In genomic region chr12:99702248-99702647, GRCm38 (mm10) we compare ENCODE assay signal across 30 mouse cellular contexts.
A peak's percentile ranks its signal among the peaks of the same experiment; 100 is the strongest.
DNase-seq lines count a peak whose midpoint lies in the region; TF ChIP-seq lines count a peak whose summit lies in the region.
"Had no signal": no experiment of that assay in that cellular context is flagged by ENCODE, and none has a peak within 500 bp of the region (broad histone marks: within the 10 kb centered on the region; RNA-seq: fewer than 3 reads in every experiment).

No protein-coding gene starts in this region.

- peak; percentile 7 for DNase-seq in cerebellum, adult 11 months
- no peak for DNase-seq in cerebellum, adult 8-10 months
- DNase-seq in gastrocnemius, adult 2 months: peak; percentile 79
- no peak for DNase-seq in gastrocnemius, postnatal 10 days
- peak; percentile 2 for DNase-seq in heart, postnatal 25 days (ENCODE audit: low spot score)
- DNase-seq in heart, postnatal 36 days: no peak
- no peak for DNase-seq in layer of hippocampus, adult 18-20 months (ENCODE audit: low spot score in 2 of 2)
- no peak for DNase-seq in adrenal gland, postnatal 10 days
- DNase-seq: adrenal gland, adult 8-10 months; heart, adult 18-20 months; heart, postnatal 4 days; kidney, adult 8-10 months; kidney, postnatal 4 days; layer of hippocampus, postnatal 36 days; left cerebral cortex, postnatal 4 days; liver, postnatal 0 days; lung, postnatal 36 days; right cerebral cortex, postnatal 4 days; thymus, adult 2 months; thymus, postnatal 36 days had no signal

- no peak for TF ChIP-seq CTCF in gastrocnemius, adult 2 months (IDR thresholded peaks at IDR 0.05)

- H3K27ac ChIP-seq in gastrocnemius, adult 2 months: peak overlapping the region; percentile 84
- H3K27ac ChIP-seq: embryonic facial prominence, embryonic 10.5 days; embryonic facial prominence, embryonic 15.5 days; forebrain, embryonic 12.5 days; hindbrain, embryonic 13.5 days; kidney, postnatal 0 days; liver, embryonic 12.5 days; midbrain, embryonic 12.5 days; neural tube, embryonic 12.5 days had no signal

- no peak overlapping the region for H3K4me3 ChIP-seq in gastrocnemius, adult 2 months
- H3K4me3 ChIP-seq: embryonic facial prominence, embryonic 10.5 days; embryonic facial prominence, embryonic 15.5 days; forebrain, embryonic 12.5 days; heart, embryonic 12.5 days; hindbrain, embryonic 13.5 days; liver, embryonic 12.5 days; midbrain, embryonic 12.5 days; myocyte; neural tube, embryonic 12.5 days had no signal

- intact Hi-C loops in gastrocnemius, adult 2 months (cut with DNase I): no loop called here
- intact Hi-C loops in heart, postnatal 25 days (cut with DNase I): no loop called here
- intact Hi-C loops in heart, postnatal 36 days (cut with DNase I): no loop called here

Comparison
In these comparisons a context has a peak if more than half of its experiments do, and no peak if none do; other contexts are left out.
1. DNase-seq: peak in cerebellum, adult 11 months (single experiment), gastrocnemius, adult 2 months (single experiment) and heart, postnatal 25 days (single experiment); none in cerebellum, adult 8-10 months (single experiment), gastrocnemius, postnatal 10 days (single experiment), heart, postnatal 36 days (0 of 2), layer of hippocampus, adult 18-20 months (0 of 2) and adrenal gland, postnatal 10 days (single experiment).